Mouse (Mus musculus) macrophage (primary cell): ENCODE results near the gene Far1. TPM values are rescaled to one million over a fixed set of nuclear protein-coding genes. Genes with fewer than 3 reads are reported as not detected.

Source experiments
- H3K27ac ChIP-seq: fragments of 350-480 bp; formaldehyde crosslinking; 2 replicates; pipeline ENCODE4 v1.9.0; 2021
- H3K36me3 ChIP-seq: fragments of 350-480 bp; formaldehyde crosslinking; 2 replicates; pipeline ENCODE4 v1.9.0; 2021; ENCODE audit errors: inconsistent target
- H3K4me3 ChIP-seq: fragments of 350-480 bp; formaldehyde crosslinking; 2 replicates; pipeline ENCODE4 v1.9.0; 2021; ENCODE audit errors: inconsistent target
- H3K79me2 ChIP-seq: fragments of 350-480 bp; formaldehyde crosslinking; 2 replicates; pipeline ENCODE4 v1.9.0; 2021; ENCODE audit errors: inconsistent target
- WGBS: methylation state at CpG from one replicate; pipeline ENCODE4 v1.1.7; 2026; ENCODE audit warnings: inconsistent platforms; ENCODE audit not compliant: missing documents; 5-methylcytosine and 5-hydroxymethylcytosine counted together
- polyA plus RNA-seq: library from polyadenylated mRNA; stranded (reverse); fragments of 250-400 nt; gene quantifications from 3 replicates; pipeline ENCODE4 v1.2.4, GENCODE M21; 2018; ENCODE audit warnings: inconsistent platforms
- total RNA-seq, 78 experiments: library from RNA; depleted of rRNA; stranded (reverse); fragments of 250-400 nt; gene quantifications; 1 replicate in 9 of 78; 2 replicates in 24 of 78; 3 replicates in 43 of 78; 4 replicates in 2 of 78; pipeline ENCODE4 v1.2.4; 2018; ENCODE audit warnings: inconsistent platforms in 56 of 78

Far1 gene
- 100 to 1,000 TPM; 112 to 344 (median 212) TPM for total RNA-seq (2018; cell fraction: chromatin; rRNA removed)
- 10 to 100 TPM; 21.3 to 53.5 (median 37.9) TPM for total RNA-seq (2018; cell fraction: cytosol; rRNA removed)
- total RNA-seq (2018; cell fraction: nucleus; rRNA removed): 100 to 1,000 TPM in 18 of 26 experiments, 10 to 100 TPM in 8; 61.4 to 282 (median 124) TPM
- 32.2 to 49.7 TPM (median 37.7 TPM) in 3 replicates for polyA plus RNA-seq

GRCm38 (mm10) chr7:113513286-113513962 is at the start of gene Far1:
Gene Far1 (plus strand): TSS chr7:113513834.
- Histone ChIP-seq H3K27ac (peak within 1 kb of the TSS; percentile 62), H3K79me2 (peaks cover 43% of the 10 kb centered on the region), H3K4me3 (peak within 1 kb of the TSS; percentile 87), H3K36me3 (no peaks in the 10 kb centered on the region)
- 1% methylated on average over 71 of the region's 71 CpGs for WGBS

DNA sequence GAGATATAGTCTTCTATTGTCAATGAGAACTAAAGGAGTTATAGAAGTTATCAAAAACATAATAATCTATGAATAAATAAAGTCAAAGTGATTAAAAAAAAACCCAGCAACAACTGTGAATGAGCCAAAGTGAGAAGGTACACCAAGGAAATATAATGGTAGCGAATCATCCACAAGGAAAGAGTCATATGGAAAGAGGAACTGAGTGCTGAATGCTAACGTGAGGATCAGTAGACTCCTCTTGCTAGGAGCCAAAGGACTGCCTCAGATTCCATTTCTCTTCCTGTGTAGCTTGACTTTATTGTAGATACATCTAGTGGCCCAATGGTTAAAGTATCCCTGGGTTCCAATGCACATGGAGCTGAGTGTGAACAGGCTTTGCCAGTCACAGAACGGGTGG is 45.3 kb upstream of the Far1 start:
- no peaks in the 10 kb centered on the region for H3K36me3 ChIP-seq
- WGBS: 39% methylated on average over 3 of the region's 3 CpGs

DNA sequence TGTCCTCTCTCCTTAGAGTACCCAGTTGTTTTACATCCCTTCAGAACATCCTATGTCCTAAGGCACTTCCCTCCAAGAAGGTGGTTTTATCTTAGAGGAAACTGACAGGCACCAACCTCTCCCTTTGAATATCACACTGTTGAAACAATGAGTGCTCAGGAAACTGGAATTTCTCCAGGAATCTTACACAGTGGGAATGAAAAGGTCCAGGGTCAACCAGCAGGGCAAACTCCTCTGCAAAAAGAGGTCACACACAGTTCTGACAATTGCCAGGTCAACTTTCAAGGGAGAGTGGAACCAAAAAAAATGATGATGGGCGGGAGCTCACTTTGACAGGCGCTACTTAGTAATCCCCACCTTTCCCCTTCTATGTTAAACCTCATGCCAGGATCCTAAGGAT is 43.0 kb upstream of the Far1 start:
- H3K36me3 ChIP-seq: no peaks in the 10 kb centered on the region
- H3K27ac ChIP-seq: no peak overlapping the region
- no peak overlapping the region for H3K4me3 ChIP-seq
- 90% methylated on average over 2 of the region's 2 CpGs for WGBS
- no peaks in the 10 kb centered on the region for H3K79me2 ChIP-seq

More for the DNA sequence above, 45.3 kb upstream of the Far1 start:
- no peaks in the 10 kb centered on the region for H3K79me2 ChIP-seq
- H3K4me3 ChIP-seq: no peak overlapping the region
- H3K27ac ChIP-seq: no peak overlapping the region

GRCm38 (mm10) chr7:113471653-113472052 is 42.0 kb upstream of the Far1 start:
- H3K79me2 ChIP-seq: no peaks in the 10 kb centered on the region
- H3K27ac ChIP-seq: no peak overlapping the region
- H3K36me3 ChIP-seq: no peaks in the 10 kb centered on the region
- H3K4me3 ChIP-seq: no peak overlapping the region
- 95% methylated on average over 1 of the region's 1 CpGs for WGBS

DNA sequence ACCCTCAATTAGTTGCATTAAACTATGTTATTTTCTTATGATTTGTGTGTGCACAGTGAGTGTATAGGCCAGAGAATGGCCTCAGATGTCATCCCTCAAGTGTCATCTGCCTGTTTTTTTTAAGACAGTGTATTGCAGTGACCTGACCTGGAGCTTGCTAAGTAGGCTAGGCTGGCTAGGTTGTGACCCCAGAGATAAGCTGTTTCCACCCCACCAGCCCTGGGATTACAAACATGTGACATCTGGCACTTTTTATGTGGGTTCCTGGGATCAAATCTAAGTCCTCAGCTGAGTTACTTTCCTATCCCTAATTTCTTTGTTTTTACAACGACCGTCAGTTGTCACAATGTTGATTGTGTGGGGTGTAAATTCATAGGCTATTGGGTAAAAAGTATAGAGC is 17.8 kb upstream of the Far1 start:
- Histone ChIP-seq H3K36me3 (no peaks in the 10 kb centered on the region), H3K79me2 (no peaks in the 10 kb centered on the region), H3K27ac (no peak overlapping the region), H3K4me3 (no peak overlapping the region)
- WGBS: 93% methylated on average over 2 of the region's 2 CpGs

DNA sequence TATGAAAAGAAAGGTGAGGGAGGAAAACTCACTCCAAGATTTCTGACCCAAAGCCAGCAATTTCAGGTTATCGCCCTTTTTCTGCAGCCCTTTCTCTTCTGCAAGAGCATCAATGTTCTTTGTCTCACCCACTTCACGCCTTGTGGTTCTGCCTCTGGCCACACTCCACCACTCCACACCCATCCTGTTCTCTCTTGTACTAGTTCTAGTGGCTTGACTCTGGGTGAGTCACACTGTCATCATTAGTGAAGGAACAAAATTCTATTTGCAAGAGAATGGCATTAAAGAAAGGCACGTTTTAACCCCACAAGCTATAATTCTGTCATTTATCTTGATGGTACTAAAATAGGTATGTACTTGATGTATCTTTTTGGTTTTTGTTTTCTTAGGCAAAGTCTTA is 15.2 kb upstream of the Far1 start:
- 68% methylated on average over 3 of the region's 3 CpGs for WGBS
- no peaks in the 10 kb centered on the region for H3K36me3 ChIP-seq
- H3K4me3 ChIP-seq: no peak overlapping the region
- H3K79me2 ChIP-seq: no peaks in the 10 kb centered on the region
- H3K27ac ChIP-seq: no peak overlapping the region

DNA sequence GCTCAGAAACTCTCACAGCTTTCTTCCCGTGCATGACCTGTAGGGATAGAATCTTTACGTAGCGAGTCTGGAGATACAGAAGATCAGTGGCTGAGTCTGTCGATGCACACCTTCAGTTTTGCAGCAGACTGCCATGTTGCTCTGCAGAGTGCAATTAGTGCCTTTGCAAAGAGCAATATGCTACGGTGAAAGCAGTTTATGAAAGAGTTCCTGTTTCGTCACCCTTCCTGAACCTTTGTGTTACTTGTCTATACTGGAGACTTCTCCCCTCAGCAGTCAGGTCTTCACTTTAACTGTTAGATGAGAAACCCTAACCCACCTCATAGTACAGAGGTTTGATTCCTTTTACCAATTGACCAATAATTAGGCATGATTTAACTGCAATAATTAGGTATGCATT is 13.8 kb upstream of the Far1 start:
- no peak overlapping the region for H3K4me3 ChIP-seq
- no peaks in the 10 kb centered on the region for H3K79me2 ChIP-seq
- no peaks in the 10 kb centered on the region for H3K36me3 ChIP-seq
- 61% methylated on average over 6 of the region's 6 CpGs for WGBS
- no peak overlapping the region for H3K27ac ChIP-seq

GRCm38 (mm10) chr7:113502453-113502852 is 11.2 kb upstream of the Far1 start:
- Histone ChIP-seq H3K36me3 (no peaks in the 10 kb centered on the region), H3K27ac (no peak overlapping the region), H3K4me3 (no peak overlapping the region), H3K79me2 (no peaks in the 10 kb centered on the region)
- 81% methylated on average over 3 of the region's 3 CpGs for WGBS

DNA sequence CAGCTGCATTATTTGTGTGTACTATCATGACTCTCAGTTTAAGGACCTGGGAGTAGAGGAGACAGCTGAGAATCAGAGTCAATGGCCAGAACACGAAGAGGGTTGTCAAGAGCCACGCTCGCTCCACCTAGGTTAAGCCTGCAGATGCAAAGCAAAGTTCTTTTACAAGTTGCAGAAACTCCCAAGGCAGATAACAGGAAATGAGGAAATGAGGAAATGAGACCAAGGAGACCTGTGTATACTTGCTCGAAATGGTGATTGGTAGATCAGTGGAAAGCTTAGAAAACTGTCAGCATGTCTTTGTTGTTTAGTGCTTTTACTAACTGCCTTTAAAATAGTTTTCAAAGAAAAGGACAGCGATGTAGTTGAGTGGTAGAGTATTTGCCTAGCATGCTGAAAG is 8.6 kb upstream of the Far1 start:
- no peaks in the 10 kb centered on the region for H3K36me3 ChIP-seq
- 34% methylated on average over 5 of the region's 5 CpGs for WGBS
- H3K79me2 ChIP-seq: no peaks in the 10 kb centered on the region
- H3K4me3 ChIP-seq: no peak overlapping the region
- no peak overlapping the region for H3K27ac ChIP-seq

DNA sequence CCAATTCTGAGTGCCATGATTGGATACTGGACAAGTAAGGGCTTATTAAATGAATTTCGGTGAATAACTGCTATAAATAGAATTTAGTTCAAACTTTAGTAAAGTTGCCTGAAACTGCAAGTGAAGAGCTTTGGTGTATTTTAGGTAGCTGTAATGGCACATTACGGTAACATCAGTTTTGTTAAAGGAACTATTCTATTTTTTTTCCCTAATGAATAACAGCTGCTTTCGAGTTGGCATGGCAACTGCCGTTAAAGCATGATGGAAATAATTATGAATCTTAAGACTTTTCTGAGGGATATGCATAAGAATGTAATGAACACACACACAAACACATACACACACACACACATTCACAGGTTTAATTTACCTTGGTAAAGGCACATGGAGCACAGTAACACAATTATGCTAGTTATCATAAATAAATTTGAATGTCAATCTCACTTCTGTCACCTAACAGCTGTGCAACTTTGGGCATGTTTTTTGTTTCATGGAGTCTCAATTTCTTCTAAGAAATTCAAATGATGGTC is 8.1 kb upstream of the Far1 start:
- no peaks in the 10 kb centered on the region for H3K79me2 ChIP-seq
- no peak overlapping the region for H3K27ac ChIP-seq
- 85% methylated on average over 4 of the region's 4 CpGs for WGBS

DNA sequence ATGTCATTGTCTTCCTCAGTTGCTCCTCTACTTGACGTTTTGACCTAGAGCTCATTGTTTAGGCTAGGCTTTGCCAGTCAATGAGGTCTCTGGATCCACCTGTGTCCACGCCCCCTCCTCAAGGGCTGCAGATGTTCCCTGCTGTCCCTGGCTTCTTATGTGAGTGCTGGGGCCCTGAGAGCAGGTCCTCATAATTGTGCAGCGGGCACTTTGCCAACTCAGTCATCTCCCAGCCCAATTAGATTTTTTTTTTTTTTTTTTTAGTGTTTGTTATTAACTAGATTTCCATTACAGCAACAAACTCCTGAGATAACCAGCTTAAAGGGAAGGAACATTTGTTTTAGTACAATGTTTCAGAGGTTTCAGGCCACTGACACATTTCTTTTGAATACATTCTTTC is 5.8 kb upstream of the Far1 start:
- no peaks in the 10 kb centered on the region for H3K79me2 ChIP-seq
- H3K27ac ChIP-seq: no peak overlapping the region
- H3K4me3 ChIP-seq: no peak overlapping the region
- H3K36me3 ChIP-seq: no peaks in the 10 kb centered on the region
- WGBS: 88% methylated on average over 3 of the region's 3 CpGs

More for the DNA sequence above, 8.1 kb upstream of the Far1 start:
- Histone ChIP-seq H3K4me3 (no peak overlapping the region), H3K36me3 (no peaks in the 10 kb centered on the region)

DNA sequence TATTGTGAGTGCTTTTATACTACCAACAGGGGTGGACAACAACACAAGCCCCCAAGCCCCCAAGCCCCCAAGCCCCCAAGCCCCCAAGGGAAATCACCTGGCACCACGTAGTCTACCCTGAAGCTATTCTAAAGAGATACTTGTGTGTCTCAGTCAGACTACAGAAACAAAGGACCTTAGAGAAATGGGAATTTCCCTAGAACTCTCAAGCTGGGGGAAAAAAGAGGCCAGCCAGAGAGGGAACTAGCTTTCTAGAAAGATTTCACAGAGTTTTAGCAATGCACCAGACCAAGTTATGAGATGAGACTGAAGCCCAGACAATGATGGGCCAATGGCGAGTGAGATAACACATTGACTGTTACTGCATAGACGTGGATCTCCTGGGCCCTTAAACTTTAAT is 2.2 kb upstream of the Far1 start:
- Histone ChIP-seq H3K27ac (no peak overlapping the region), H3K36me3 (no peaks in the 10 kb centered on the region), H3K79me2 (peaks cover 24% of the 10 kb centered on the region), H3K4me3 (no peak overlapping the region)
- WGBS: 92% methylated on average over 2 of the region's 3 CpGs

DNA sequence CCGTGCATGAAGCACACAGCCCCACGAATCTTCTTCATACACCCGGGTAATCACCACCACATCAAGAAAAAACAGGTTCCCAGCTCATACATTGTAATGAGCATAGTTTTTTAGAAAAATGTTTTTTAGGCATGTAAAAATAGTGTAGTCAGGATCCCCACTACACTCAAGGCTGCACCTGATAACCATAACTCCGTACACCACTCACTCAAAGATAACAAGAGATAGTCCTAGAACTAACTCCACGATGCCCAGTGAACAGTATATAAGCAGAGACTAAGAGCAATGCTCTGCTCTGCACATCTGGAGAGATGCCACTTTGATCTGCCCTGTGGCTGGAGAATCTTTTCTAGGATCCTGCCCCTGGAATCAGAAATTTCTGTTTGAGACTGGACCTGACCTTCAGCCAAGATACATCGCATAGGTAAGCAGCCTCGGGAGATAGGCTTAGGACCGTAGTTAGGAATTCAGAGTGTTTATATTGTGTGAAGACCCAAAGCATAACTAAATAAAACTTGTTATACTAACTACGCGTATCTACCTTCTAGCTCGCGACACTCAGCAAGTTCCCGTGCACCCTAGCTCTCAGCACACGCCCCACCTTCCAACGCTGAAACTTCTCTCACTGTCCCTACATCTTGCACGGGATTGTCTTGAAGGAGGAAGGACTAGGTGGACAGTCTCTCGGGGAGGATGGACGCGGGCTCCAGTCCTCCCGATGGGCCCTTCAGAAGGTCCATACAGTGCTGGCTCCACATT is 928 bp upstream of the Far1 start:
- Histone ChIP-seq H3K79me2 (peaks cover 37% of the 10 kb centered on the region), H3K36me3 (no peaks in the 10 kb centered on the region), H3K4me3 (peak overlapping the region; percentile 73), H3K27ac (peak overlapping the region; percentile 62)
- WGBS: 18% methylated on average over 20 of the region's 20 CpGs

DNA sequence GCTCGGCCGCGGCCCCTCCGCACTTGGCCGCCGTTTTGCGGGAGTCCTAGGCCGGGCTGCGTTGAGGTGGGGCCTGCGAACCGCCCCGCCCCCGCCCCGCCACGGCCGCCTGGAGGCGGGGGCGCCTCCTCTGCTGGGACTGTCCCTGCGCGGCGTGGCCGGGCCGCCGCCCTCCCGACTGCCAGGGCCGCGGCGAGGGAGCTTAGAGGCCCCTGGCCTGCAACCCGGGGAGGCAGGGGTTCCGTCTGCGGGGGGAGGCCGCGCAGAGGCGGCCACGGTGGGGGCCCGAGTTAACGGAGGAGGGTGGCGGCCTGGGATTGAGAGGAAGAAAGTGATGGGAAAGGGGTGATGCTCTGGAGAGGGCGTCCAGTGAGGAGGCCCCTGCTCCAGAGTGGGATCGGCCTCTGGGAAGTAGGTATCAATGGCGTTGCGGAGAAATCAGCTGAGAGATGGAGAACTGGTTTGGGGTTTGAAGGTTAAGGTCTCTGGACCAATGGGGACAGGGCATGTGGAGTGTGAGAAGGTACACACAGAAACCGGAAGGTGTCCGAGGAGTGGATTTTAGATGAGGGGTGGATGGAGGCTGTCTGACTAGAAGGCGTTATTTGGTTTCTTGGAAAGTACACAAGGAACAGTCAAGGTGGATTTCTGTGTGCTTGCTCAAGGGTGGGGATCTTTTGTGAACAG is 472 bp downstream of the Far1 start:
- Histone ChIP-seq H3K4me3 (peak overlapping the region; percentile 87), H3K36me3 (no peaks in the 10 kb centered on the region), H3K79me2 (peaks cover 49% of the 10 kb centered on the region), H3K27ac (peak overlapping the region; percentile 46)
- WGBS: 0% methylated on average over 43 of the region's 45 CpGs
